Mouse (Mus musculus) R1 (cell line): ENCODE data around the gene Dynlt1c.
"Not testable (repeated sequence)": the region's sequence is repeated elsewhere in the genome, so short reads cannot be mapped to it uniquely, and the experiment has no call there.

Experiments used
- DNase-seq: peaks from one replicate; pipeline ENCODE4 v3.0.0-alpha.2; 2018; ENCODE audit warnings: low read depth, low spot score

The Dynlt1c gene

DNA sequence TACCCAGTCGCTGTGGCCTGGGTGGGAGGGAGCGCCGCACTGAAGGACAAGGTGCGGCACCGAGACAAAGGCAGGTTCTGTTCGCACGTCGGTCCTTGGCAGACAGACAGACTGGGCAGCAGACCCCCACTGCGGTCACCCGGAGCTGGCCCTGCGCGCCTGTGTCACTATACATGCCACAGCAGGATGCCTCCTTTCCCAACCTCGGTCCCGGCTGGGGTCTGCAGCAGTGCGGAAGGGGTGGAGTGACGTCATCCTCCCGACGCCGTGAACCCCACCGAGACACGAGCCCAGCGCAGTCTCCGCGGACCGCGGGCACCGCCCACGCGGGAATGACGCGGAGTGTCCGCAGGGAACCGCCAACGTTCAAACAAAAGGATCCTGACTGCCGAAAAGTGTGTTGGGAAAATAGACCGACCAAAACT lies 53.6 kb downstream of the Dynlt1c start:
- DNase-seq, result peak; percentile 59

DNA sequence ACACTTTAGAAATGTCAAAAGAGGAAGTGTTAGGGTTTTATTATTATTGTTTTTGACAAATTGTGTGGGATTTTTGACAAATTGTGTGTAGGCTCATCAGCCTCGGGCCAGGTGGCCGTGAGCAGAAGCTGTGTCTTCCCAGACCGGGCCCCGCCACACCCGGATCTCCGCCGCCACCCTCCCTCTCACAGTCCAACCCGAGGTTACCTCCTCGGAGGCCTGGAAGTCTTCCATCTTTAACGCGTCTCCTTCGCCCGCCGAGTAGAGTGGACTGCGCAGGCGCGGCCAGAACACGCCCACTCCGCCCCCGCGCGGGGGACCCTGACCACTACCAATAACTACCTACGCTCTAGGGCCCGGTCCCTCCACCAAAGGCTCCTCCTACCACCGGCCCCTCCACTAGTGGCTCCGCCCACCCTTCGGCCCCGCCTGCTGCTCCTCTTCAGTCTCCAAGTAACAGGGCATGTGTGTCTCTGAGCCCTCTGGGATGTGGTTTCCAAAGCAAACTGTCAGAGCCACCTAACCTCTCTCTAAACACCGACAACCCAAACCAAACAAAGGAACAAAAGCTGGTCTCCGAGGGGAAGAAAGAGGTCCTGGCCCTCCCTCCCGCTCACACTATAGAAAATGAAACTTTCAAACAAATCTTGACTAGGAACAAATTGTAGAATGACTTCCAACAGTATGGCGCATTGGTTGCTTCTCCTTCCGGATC lies 54.3 kb downstream of the Dynlt1c start, which contains the start of gene Dynlt1f:
Gene Dynlt1f (minus strand): TSS at position 334 of the 715 bp plus-strand sequence.
- peak; percentile 71 for DNase-seq

DNA sequence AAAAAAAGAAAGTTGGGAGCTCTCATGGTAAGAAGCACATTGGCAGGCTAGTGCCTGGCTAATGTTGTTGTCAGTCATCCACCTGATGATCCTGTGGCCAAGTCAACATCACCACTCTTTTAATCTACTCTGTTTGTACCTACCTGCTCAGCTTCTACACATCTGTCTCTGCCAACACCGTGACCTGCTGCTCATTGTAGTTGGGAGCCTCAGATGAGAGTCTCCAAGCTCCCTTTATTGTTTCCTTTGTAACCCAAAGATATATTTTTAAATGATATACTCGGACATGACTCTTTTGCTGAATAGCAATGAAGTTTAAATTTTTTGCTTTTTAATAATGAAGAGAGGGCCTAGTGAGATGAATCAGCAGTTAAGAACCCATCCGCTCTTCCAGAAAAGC lies 55.0 kb downstream of the Dynlt1c start:
- not testable (repeated sequence) for DNase-seq

DNA sequence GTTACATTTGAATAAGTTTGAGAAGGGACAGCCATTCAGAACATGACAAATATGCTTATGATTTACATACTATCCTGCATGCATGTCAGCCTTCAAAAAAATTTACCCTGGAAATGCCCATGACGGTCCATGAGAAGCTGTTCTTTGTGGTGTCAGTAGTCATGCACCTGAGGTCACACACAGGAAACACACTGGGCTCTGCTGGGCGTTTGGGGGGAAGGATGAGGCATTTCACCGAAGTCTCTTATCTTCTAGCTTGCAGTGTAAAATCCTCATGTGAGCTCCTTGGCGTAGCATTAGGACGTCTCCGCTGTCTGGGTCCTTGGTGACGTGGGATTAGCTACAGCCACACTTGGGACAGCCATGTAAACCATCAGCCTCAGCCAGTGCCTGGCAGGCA lies 57.3 kb downstream of the Dynlt1c start, which contains the start of gene Sytl3:
Gene Sytl3 (plus strand): TSS at position 293 of the 400 bp plus-strand sequence.
- DNase-seq, result not testable (repeated sequence)
